Mouse (Mus musculus) ES-E14 (cell line): ENCODE data around the gene Stat3. TPM values are rescaled to one million over a fixed set of nuclear protein-coding genes. Genes with fewer than 3 reads are reported as not detected.

Source experiments
- DNase-seq: peaks from one replicate; pipeline ENCODE4 v3.0.0-alpha.2; 2013; ENCODE audit warnings: low read depth, low spot score
- H3K27ac ChIP-seq: 2 replicates; pipeline ENCODE4 v1.5.1; 2012; ENCODE audit warnings: low read depth, mild to moderate bottlenecking, low read length, moderate library complexity, mixed read lengths; ENCODE audit not compliant: poor library complexity, insufficient read depth, severe bottlenecking
- H3K36me3 ChIP-seq: 2 replicates; pipeline ENCODE4 v1.6.1; 2012; ENCODE audit warnings: mild to moderate bottlenecking, low read length, moderate library complexity, mixed read lengths; ENCODE audit not compliant: control insufficient read depth, poor library complexity, insufficient read depth, severe bottlenecking
- H3K4me1 ChIP-seq, 2 experiments: fragments of 150-350 bp in 1 of 2; sonication (generic) in 1 of 2; 2 replicates each; pipeline ENCODE4 v1.6.1; 2012; ENCODE audit warnings: low read length in 2 of 2, mild to moderate bottlenecking in 1 of 2, mixed read lengths in 1 of 2; ENCODE audit not compliant: control insufficient read depth in 2 of 2, insufficient read depth in 2 of 2, poor library complexity in 1 of 2
- H3K4me3 ChIP-seq, 2 experiments: fragments of 150-350 bp in 1 of 2; sonication (generic) in 1 of 2; 2 replicates each; pipeline ENCODE4 v1.5.1; 2012; ENCODE audit warnings: low read length in 2 of 2, low read depth in 1 of 2, mild to moderate bottlenecking in 1 of 2, mixed read lengths in 1 of 2; ENCODE audit not compliant: insufficient read depth in 1 of 2, poor library complexity in 1 of 2, severe bottlenecking in 1 of 2
- H3K9ac ChIP-seq: 2 replicates; pipeline ENCODE4 v1.6.1; 2012; ENCODE audit warnings: low read depth, mild to moderate bottlenecking, low read length, mixed read lengths; ENCODE audit not compliant: poor library complexity, insufficient read depth, severe bottlenecking
- H3K9me3 ChIP-seq: fragments of 150-350 bp; sonication (generic); 2 replicates; pipeline ENCODE4 v1.6.1; 2012; ENCODE audit warnings: low read depth, mild to moderate bottlenecking, low read length; ENCODE audit not compliant: control insufficient read depth, insufficient read depth
- CHD2 ChIP-seq: IDR thresholded peaks from 2 replicates; pipeline ENCODE4 v1.6.1; 2014; ENCODE audit warnings: mild to moderate bottlenecking, low read depth, low read length, inconsistent platforms
- HCFC1 ChIP-seq: IDR thresholded peaks from 2 replicates; pipeline ENCODE4 v1.6.1; 2012; ENCODE audit warnings: low read length, inconsistent platforms, borderline replicate concordance; ENCODE audit not compliant: insufficient read depth
- MAFK ChIP-seq: IDR thresholded peaks from 2 replicates; pipeline ENCODE4 v1.6.1; 2014; ENCODE audit warnings: mild to moderate bottlenecking, low read depth, low read length, inconsistent platforms; ENCODE audit not compliant: insufficient read depth
- ZC3H11A ChIP-seq: IDR thresholded peaks from 2 replicates; pipeline ENCODE4 v1.6.1; 2012; ENCODE audit warnings: low read depth, mild to moderate bottlenecking, inconsistent platforms, low read length, borderline replicate concordance
- ZNF384 ChIP-seq: IDR thresholded peaks from 2 replicates; pipeline ENCODE4 v1.6.1; 2012; ENCODE audit warnings: low read depth, low read length, inconsistent platforms
- in situ Hi-C, 2 experiments: fragments of 600-800 bp; cut with MboI; formaldehyde crosslinking; loops; one replicate each; pipeline ENCODE4 v1.15.1; 2025; ENCODE audit warnings: low sequenced_read_pairs in 2 of 2, inconsistent platforms in 1 of 2; ENCODE audit not compliant: unreplicated experiment in 2 of 2
- total RNA-seq: library from RNA; depleted of rRNA; stranded (reverse); fragments of 300-350 nt; gene quantifications from 2 replicates; pipeline ENCODE4 v1.2.3, GENCODE M21; 2012

Stat3 gene
- total RNA-seq, 1 experiment = 61.5 TPM

GRCm38 (mm10) chr11:100855178-100855577, 84.2 kb downstream of the Stat3 start:
- Histone ChIP-seq H3K4me1 (peaks cover 0 to 10% of the 10 kb centered on the region in 2 experiments; a peak in 2 of 4 replicates), H3K9me3 (no peaks in the 10 kb centered on the region), H3K9ac (no peak overlapping the region), H3K36me3 (no peaks in the 10 kb centered on the region), H3K27ac (no peak overlapping the region), H3K4me3 (no peak overlapping the region)
- DNase-seq = no peak
- TF ChIP-seq CHD2 = no peak
- no peak for TF ChIP-seq ZNF384
- in situ Hi-C loops = no loop called here

- Histone ChIP-seq H3K9me3 (no peaks in the 10 kb centered on the region), H3K27ac (no peak overlapping the region), H3K36me3 (no peaks in the 10 kb centered on the region), H3K9ac (no peak overlapping the region), H3K4me1 (peaks cover 0 to 7% of the 10 kb centered on the region in 2 experiments; a peak in 2 of 4 replicates), H3K4me3 (no peak overlapping the region)
- TF ChIP-seq MAFK = no peak
- no peak for TF ChIP-seq ZC3H11A
- TF ChIP-seq ZNF384 = no peak
- TF ChIP-seq CHD2 = no peak
- TF ChIP-seq HCFC1 = no peak
- in situ Hi-C loops = no loop called here
- DNase-seq = no peak
These were observed 85.1 kb downstream of the Stat3 start for GRCm38 (mm10) chr11:100854268-100854667.

GRCm38 (mm10) chr11:100853018-100853417, 86.3 kb downstream of the Stat3 start:
- no peak for DNase-seq
- in situ Hi-C loops = no loop called here
- no peak overlapping the region for H3K27ac ChIP-seq
- peaks cover 0 to 4% of the 10 kb centered on the region in 2 experiments; a peak in 2 of 4 replicates for H3K4me1 ChIP-seq
- TF ChIP-seq ZC3H11A = no peak
- no peak for TF ChIP-seq HCFC1
- TF ChIP-seq ZNF384 = no peak
- no peak for TF ChIP-seq MAFK
- TF ChIP-seq CHD2 = no peak
- H3K4me3 ChIP-seq = no peak overlapping the region
- no peaks in the 10 kb centered on the region for H3K36me3 ChIP-seq
- no peak overlapping the region for H3K9ac ChIP-seq
- no peaks in the 10 kb centered on the region for H3K9me3 ChIP-seq

- Histone ChIP-seq H3K4me3 (no peak overlapping the region), H3K9ac (no peak overlapping the region), H3K36me3 (no peaks in the 10 kb centered on the region), H3K27ac (no peak overlapping the region), H3K9me3 (no peaks in the 10 kb centered on the region), H3K4me1 (peaks cover 0 to 4% of the 10 kb centered on the region in 2 experiments; a peak in 2 of 4 replicates)
- no peak for TF ChIP-seq MAFK
- no peak for TF ChIP-seq CHD2
- no peak for TF ChIP-seq HCFC1
- no peak for TF ChIP-seq ZNF384
- TF ChIP-seq ZC3H11A = no peak
- no peak for DNase-seq
- in situ Hi-C loops = no loop called here
These were observed 87.3 kb downstream of the Stat3 start for GRCm38 (mm10) chr11:100852088-100852487.

GRCm38 (mm10) chr11:100850778-100851528, 88.4 kb downstream of the Stat3 start:
- Histone ChIP-seq H3K27ac (no peak overlapping the region), H3K4me1 (peaks cover 0 to 4% of the 10 kb centered on the region in 2 experiments; a peak in 2 of 4 replicates), H3K9ac (peak overlapping the region; percentile 87), H3K36me3 (no peaks in the 10 kb centered on the region), H3K9me3 (no peaks in the 10 kb centered on the region), H3K4me3 (peak overlapping the region; percentile 63 to 89)
- in situ Hi-C loops = no loop called here
- DNase-seq = no peak
- TF ChIP-seq MAFK (no peak), ZNF384 (no peak), CHD2 (no peak), HCFC1 (no peak), ZC3H11A (no peak)
